Mouse (Mus musculus) midbrain, embryonic 14.5 days (tissue): ENCODE data around the gene Il22. TPM values are rescaled to one million over a fixed set of nuclear protein-coding genes. Genes with fewer than 3 reads are reported as not detected.
A peak's percentile ranks its signal among the peaks of the same experiment; 100 is the strongest.
"Not testable (repeated sequence)": the region's sequence is repeated elsewhere in the genome, so short reads cannot be mapped to it uniquely, and the experiment has no call there.

ENCODE experiments used
- ATAC-seq: fragments of 200-750 bp; cut with Nextera tagmentation; 2 replicates; pipeline ENCODE4 v1.8.0; 2017; ENCODE audit warnings: moderate number of reproducible peaks, moderate library complexity; ENCODE audit not compliant: low FRiP score, low TSS enrichment
- DNase-seq: peaks from one replicate; pipeline ENCODE4 v3.0.0-alpha.2; 2015
- H3K27ac ChIP-seq: fragments of 300-500 bp; sonication (generic); replicated peaks from 2 replicates; pipeline ENCODE4 v1.5.1; 2014; ENCODE audit warnings: mild to moderate bottlenecking, low read depth, low read length, moderate library complexity
- H3K27me3 ChIP-seq: fragments of 300-500 bp; sonication (generic); 2 replicates; pipeline ENCODE4 v1.6.1; 2014; ENCODE audit warnings: low read length, control low read depth, mixed read lengths; ENCODE audit not compliant: control insufficient read depth, insufficient read depth
- H3K36me3 ChIP-seq: fragments of 300-500 bp; sonication (generic); 2 replicates; pipeline ENCODE4 v1.6.1; 2014; ENCODE audit warnings: low read length, control low read depth; ENCODE audit not compliant: control insufficient read depth, insufficient read depth
- H3K4me1 ChIP-seq: fragments of 300-500 bp; sonication (generic); 2 replicates; pipeline ENCODE4 v1.6.1; 2014; ENCODE audit warnings: mild to moderate bottlenecking, antibody characterized with exemption, low read length, control low read depth; ENCODE audit not compliant: control insufficient read depth, insufficient read depth
- H3K4me2 ChIP-seq: fragments of 300-500 bp; sonication (generic); 2 replicates; pipeline ENCODE4 v1.6.1; 2014; ENCODE audit warnings: mild to moderate bottlenecking, low read length, moderate library complexity
- H3K4me3 ChIP-seq: fragments of 300-500 bp; sonication (generic); replicated peaks from 2 replicates; pipeline ENCODE4 v1.5.1; 2014; ENCODE audit warnings: low read depth, low read length
- H3K9ac ChIP-seq: fragments of 300-500 bp; sonication (generic); replicated peaks from 2 replicates; pipeline ENCODE4 v1.6.1; 2014; ENCODE audit warnings: mild to moderate bottlenecking, low read length, moderate library complexity
- H3K9me3 ChIP-seq: fragments of 300-500 bp; sonication (generic); 2 replicates; pipeline ENCODE4 v1.6.1; 2016; ENCODE audit warnings: low read length, control low read depth, mixed read lengths; ENCODE audit not compliant: control insufficient read depth
- WGBS: fragments of 180-500 bp; shearing (Covaris S2); extraction: QIAGEN DNeasy Blood & Tissue Kit; methylation state at CpG from one replicate; pipeline ENCODE4 v1.1.7; 2014; 5-methylcytosine and 5-hydroxymethylcytosine counted together
- polyA plus RNA-seq: library from polyadenylated mRNA; unstranded; fragments of >200 nt; fragmentation: Nextera tagmentation; extraction: Ambion mirVana; gene quantifications from 2 replicates; pipeline ENCODE4 v1.2.1, GENCODE M21; 2014

The Il22 gene
- polyA plus RNA-seq, 1 experiment from 2014 or later: not detected

DNA sequence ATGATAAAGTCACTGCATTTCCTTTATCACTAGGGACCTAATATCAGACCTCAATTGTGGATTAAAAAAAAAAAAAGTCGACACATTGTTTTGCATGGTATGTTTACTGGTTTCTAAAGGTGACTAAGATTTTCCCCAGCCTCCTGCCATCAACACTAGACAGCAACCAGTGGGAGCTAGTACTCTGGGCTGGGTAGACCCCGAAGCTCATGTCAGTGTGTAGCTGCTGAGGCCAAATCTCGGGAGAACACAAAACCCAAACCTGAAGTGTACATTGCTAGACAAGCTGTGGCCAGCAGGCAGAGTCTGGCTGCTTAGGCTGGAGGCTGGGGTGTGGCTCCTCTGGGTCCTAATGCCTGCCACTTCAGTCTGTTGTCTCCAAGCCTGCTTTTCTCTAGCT, 9.6 kb upstream of the Il22 start:
- H3K4me3 ChIP-seq, ATAC-seq, H3K4me1 ChIP-seq, H3K36me3 ChIP-seq, H3K4me2 ChIP-seq, H3K9ac ChIP-seq, H3K27me3 ChIP-seq, DNase-seq, H3K9me3 ChIP-seq, H3K27ac ChIP-seq: not testable (repeated sequence)
- 36% methylated on average over 3 of the region's 3 CpGs for WGBS

DNA sequence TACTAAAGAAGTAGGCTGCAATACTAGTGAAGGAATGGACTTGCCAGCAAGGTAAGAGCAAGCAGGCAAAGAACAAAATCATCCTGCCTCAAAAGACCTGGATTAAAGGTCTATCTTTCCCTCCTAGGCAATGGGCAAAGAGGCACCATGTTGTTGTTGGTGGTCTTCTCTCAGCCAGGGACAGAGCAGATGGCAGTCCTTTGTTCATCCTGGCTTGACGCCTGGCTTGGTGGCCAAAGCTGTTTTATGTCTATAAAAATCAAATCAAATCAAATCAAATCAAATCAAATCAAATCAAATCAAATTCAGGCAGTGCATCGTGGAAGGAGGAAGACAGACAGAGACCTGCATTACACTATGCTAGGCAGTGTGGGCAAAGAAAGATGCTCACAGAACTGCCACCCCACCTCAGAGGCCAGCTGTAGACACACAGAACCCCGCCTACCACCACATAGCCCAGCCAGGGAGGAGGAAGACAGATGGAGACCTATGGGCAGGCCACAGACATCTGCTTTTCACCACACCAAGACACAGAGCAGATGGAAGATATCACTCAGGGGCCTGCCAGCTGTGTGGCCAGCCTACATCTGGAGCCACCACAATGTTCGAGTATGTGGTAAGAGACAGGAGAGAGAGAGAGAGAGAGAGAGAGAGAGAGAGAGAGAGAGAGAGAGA, 11.1 kb downstream of the Il22 start:
- ATAC-seq, H3K4me2 ChIP-seq, H3K27me3 ChIP-seq, H3K4me1 ChIP-seq, H3K9ac ChIP-seq, H3K9me3 ChIP-seq, H3K27ac ChIP-seq, H3K36me3 ChIP-seq, DNase-seq, H3K4me3 ChIP-seq: not testable (repeated sequence)
- WGBS: 65% methylated on average over 2 of the region's 4 CpGs

- H3K27me3 ChIP-seq, H3K27ac ChIP-seq, H3K4me3 ChIP-seq, H3K9ac ChIP-seq, H3K4me2 ChIP-seq, DNase-seq, H3K9me3 ChIP-seq, H3K36me3 ChIP-seq, H3K4me1 ChIP-seq, ATAC-seq: not testable (repeated sequence)
- WGBS: no CpG with 5 or more reads among the region's 2 CpGs
These were observed 22.9 kb downstream of the Il22 start for GRCm38 (mm10) chr10:118227629-118228028.

DNA sequence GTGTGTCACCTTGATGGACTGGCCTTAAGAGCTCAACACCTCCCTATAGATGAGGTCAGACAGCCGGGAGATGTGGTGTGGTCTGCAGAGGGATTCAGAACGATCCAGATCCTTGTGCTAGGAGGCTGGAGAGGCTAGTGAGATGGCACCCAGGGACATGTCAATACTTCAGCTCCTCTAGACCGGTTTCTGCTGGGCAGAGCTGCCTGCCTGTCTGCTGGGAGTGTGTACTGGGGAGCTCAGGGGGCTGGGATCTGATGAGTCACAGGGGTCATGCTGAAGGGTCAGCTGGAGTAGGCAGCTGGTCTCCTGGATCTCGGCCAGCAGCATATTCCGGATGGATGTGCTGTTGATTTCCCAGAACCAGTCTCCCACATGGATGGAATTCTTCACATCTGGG, 27.9 kb downstream of the Il22 start:
- not testable (repeated sequence) for H3K27me3 ChIP-seq, H3K9me3 ChIP-seq, H3K36me3 ChIP-seq, ATAC-seq, H3K4me1 ChIP-seq, H3K4me2 ChIP-seq, H3K4me3 ChIP-seq, H3K27ac ChIP-seq, DNase-seq, H3K9ac ChIP-seq
- WGBS: 50% methylated on average over 1 of the region's 5 CpGs

DNA sequence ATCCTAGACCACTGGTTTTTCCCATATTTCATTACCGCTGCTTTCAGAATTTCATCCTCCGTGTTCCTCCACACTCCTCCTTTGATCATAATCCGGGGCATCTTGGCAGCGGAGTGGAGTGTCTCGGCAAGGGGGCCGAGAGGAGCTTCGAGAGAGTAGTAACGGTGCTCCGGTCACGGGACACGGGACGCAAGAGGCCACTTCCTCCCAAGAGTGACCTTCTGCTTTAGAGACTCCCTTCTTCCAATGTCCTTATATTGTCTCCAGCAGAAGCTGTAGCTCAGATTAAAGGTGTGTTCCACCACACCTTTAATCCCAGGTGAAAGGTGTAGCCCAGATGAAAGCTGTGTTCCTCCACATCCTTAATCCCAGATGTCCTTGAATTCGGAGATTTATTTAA, 35.9 kb downstream of the Il22 start, which contains the start of gene Gm32717:
Gene Gm32717, minus strand, starts transcription at position 101 of the 400 bp plus-strand sequence.
- not testable (repeated sequence) for H3K27me3 ChIP-seq, ATAC-seq, H3K9me3 ChIP-seq, H3K36me3 ChIP-seq, DNase-seq, H3K9ac ChIP-seq, H3K27ac ChIP-seq, H3K4me3 ChIP-seq, H3K4me2 ChIP-seq, H3K4me1 ChIP-seq
- WGBS: no CpG with 5 or more reads among the region's 13 CpGs

DNA sequence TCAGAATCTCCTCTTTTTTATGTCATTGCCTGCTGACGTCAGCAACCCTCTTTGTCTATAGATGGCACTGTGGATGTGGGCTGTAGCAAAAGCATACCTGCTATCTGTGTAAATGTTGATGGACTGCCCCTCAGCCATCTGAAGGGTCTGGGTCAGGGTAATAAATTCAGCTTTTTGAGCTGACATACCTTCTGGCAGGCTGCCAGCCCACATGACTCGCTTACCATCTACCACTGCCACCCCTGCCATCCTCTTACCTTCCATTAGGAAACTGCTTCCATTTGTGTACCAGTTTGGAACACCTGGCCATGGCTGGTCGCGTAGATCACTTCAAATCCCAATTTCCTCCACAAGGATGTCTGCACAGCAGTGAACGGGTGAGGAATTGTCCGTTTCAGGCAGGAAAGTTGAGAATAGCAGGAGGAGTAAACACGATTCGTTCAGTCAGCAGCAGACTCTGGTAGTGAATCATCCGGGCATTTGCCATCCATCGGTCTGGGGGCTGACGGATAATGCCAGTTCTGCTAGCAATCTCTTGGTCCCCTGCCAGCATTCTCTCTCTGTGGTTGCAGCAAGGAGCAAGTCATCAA, 44.4 kb downstream of the Il22 start:
- H3K4me2 ChIP-seq, H3K36me3 ChIP-seq, H3K4me1 ChIP-seq, H3K27me3 ChIP-seq, H3K4me3 ChIP-seq, H3K27ac ChIP-seq, H3K9ac ChIP-seq, H3K9me3 ChIP-seq, ATAC-seq: not testable (repeated sequence)
- 79% methylated on average over 11 of the region's 11 CpGs for WGBS
- DNase-seq: peak; percentile 4

- no peak overlapping the region for H3K4me3 ChIP-seq
- no peak overlapping the region for H3K9ac ChIP-seq
- no peaks in the 10 kb centered on the region for H3K4me1 ChIP-seq
- no peaks in the 10 kb centered on the region for H3K27me3 ChIP-seq
- no peaks in the 10 kb centered on the region for H3K9me3 ChIP-seq
- H3K27ac ChIP-seq: no peak overlapping the region
- DNase-seq (peak; percentile 83), ATAC-seq (peak; percentile 46; the same call in 1 of the 2 replicates)
- 41% methylated on average over 10 of the region's 10 CpGs for WGBS
- H3K4me2 ChIP-seq: no peak overlapping the region
- H3K36me3 ChIP-seq: no peaks in the 10 kb centered on the region
These were observed 46.1 kb downstream of the Il22 start for GRCm38 (mm10) chr10:118250852-118251295.

GRCm38 (mm10) chr10:118258388-118258787, 53.6 kb downstream of the Il22 start, which contains the start of gene Gm32802:
Gene Gm32802, plus strand, starts transcription at chr10:118258688.
- no CpG with 5 or more reads among the region's 13 CpGs for WGBS
- ATAC-seq, DNase-seq, H3K4me2 ChIP-seq, H3K9ac ChIP-seq, H3K4me3 ChIP-seq, H3K27ac ChIP-seq, H3K4me1 ChIP-seq, H3K27me3 ChIP-seq, H3K9me3 ChIP-seq, H3K36me3 ChIP-seq: not testable (repeated sequence)
